Mouse (Mus musculus) central nervous system, embryonic 14 days (tissue): ENCODE results near the gene Pgls. TPM values are rescaled to one million over a fixed set of nuclear protein-coding genes. Genes with fewer than 3 reads are reported as not detected.

ENCODE experiments used
- polyA plus RNA-seq: library from polyadenylated mRNA; depleted of rRNA; stranded (reverse); fragments of >200 nt; gene quantifications from 2 replicates; pipeline ENCODE4 v1.2.3, GENCODE M21; 2012; rRNA removed

The Pgls gene
- 133 and 140 TPM in 2 replicates for polyA plus RNA-seq

DNA sequence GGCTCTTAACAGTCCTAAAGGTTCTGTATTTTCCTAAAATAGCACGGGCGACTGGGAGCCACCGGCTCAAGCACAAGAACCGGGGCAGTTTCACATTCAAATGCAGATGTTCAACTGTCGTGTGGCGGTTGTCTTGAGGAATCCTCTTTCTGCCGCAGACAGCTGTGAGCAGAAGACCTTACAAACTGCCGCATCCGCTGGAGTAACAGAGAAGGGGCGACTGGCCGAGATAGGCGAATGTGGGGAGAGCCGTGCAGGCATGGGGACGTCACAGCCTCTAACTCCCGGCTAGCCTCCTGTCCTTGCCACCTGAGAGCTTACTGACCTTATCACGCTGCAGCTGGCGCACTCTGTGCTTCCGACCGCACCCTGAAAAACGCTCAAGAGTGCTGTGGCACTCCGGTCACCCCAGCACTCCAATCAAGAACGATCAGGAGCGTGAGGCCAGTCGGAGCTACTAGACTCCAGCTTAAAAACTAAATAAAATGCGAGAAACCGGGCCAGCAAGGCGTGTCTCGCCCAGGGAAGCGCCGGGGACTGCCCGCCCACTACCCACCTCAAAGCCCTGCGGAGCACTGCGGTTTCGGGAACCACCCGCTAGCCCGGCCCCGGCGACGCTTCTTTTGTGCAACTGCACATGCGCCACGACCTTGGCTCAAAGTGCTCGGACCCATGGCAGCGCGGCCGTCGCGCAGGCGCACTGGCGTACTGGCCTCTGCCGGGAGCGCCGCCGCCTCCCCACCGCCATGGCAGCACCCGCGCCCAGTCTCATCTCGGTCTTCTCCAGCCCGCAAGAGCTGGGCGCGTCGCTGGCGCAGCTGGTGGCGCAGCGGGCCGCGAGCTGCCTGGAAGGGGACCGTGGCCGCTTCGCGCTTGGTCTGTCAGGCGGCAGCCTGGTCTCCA is at the start of gene Pgls:
Gene Pgls (plus strand): TSS at position 706 of the 903 bp plus-strand sequence.

GRCm38 (mm10) chr8:71542632-71543343 is 49.2 kb upstream of the Pgls start, which contains the start of gene Mvb12a:
Gene Mvb12a, plus strand, starts transcription at chr8:71542922.

DNA sequence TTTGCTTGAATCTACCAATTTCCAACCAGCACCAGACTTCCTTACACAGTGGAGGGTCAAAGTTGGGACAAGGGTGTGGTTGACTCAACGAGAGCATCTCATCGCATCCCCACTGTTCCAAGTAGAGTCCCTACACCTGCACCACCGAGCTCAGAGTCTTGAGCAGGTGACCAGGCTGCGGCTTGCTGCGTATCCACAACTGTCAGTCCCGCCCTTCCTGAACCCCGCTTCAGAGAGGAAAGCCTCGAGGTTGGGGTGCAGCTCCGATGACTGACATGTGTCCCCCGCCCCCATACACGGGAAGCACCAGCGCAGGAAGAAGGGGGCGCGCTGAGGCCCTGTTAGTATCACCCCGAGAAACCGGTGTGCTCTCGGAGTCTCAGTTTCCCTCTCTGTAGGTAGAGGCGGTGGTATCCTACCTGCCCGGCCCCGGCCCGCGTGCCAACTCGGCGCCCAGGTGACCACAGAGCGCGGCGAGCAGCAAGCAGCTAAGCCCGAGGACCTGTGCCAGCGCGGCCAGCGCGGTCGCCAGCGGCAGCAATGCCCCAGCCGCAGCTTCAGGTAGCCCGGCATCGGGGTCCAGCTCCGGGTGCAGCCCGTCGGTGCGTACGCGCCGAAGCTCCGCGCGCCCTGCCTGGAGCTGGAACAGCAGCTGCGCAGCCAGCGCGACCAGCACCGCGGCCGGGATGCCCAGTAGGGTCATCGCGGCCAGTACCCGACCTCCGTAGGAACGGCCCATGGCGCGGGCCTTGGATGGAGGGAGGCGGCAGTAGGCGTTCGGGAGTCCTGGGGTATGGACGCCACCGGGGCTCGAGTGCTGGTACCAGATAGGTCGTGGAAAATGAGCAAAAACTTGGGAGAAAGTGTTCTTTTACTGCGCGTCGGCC is 33.7 kb upstream of the Pgls start, which contains the start of gene Tmem221:
Gene Tmem221 (minus strand): TSS at position 801 of the 887 bp plus-strand sequence.

DNA sequence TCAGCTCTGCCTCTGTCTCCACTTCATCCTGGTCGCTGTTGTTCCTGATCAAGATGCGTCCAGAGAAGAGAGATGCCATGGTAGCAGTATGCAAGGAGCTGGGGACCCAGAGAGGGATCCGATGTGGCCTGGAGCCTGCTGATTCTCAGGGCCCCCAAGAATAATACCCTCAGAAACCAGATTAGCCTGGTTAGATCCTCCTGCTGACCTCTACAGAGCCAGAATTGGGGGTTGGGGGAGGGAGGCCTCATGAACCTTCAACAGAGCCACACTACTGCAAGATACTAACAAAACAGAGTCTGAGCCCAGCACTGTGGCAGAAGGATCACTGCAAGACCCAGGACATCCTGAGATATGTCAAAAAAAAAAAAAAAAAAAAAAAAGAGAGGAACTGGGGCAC is 25.5 kb upstream of the Pgls start, which contains the start of gene Nxnl1:
Gene Nxnl1 (minus strand): TSS at position 101 of the 400 bp plus-strand sequence.

DNA sequence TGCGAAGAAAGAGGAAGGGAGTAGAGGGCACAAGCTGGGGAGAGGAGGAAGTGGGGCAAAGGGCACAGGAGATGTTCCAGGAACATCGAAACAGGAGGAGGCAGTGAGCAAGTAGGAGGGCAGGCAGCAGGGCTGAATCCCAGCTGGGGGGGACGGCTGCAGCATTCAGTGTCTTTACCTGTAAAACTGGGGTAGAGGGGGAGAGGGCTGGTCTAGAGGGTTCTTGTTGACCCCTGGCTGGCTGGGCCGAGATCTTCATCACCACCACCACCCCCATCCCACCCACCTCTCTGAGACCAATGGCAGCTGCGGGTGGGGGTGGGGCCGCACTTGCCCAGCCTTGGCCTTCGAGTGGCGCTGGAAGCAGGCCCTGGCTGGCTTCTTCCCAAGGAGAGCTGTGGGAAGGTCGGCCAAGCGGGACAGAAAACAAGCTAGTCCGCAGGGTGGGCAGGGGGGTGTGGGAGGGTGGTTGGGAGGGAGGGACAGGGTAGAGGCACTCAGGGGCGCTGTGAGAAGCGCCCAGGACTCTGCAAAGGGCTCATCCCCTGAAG is 23.5 kb upstream of the Pgls start, which contains the start of gene Slc27a1:
Gene Slc27a1 (plus strand): TSS at position 496 of the 551 bp plus-strand sequence.

DNA sequence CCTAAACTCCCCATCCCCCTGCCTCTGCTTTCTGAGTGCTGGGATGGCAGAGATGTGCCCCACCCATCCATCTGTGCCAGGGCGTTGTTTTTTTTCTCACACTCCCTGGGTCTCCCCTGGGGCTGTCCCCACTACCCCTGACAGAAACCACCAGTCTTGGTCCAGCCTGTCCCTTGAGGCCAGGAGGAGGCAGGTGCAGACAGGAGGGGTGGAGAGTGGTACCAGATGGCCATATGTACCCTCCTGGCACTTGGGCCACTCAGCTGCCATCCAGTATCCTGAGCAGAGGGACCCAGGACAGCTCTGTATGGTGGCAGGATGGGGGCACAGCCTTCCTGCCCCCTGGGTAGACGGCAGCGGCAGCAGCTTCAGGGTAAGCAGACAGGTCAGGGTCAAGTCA is 5.5 kb downstream of the Pgls start, which contains the start of gene Fam129c:
Gene Fam129c (plus strand): TSS at position 198 of the 400 bp plus-strand sequence.

GRCm38 (mm10) chr8:71610822-71611651 is 19.1 kb downstream of the Pgls start, which contains the start of gene Colgalt1:
Gene Colgalt1, plus strand, starts transcription at chr8:71610998.

Other genes starting within 250 kb of the Pgls start
- gene Use1, start 225.3 kb upstream of the Pgls start, polyA plus RNA-seq: 175 and 182 TPM in 2 replicates
- 5.5 and 5.6 TPM in 2 replicates for gene Ocel1, start 220.9 kb upstream of the Pgls start, polyA plus RNA-seq
- gene Nr2f6, start 210.2 kb upstream of the Pgls start, polyA plus RNA-seq: 41.8 and 52.9 TPM in 2 replicates
- 9.2 and 11.1 TPM in 2 replicates for gene Ushbp1, start 196.4 kb upstream of the Pgls start, polyA plus RNA-seq
- 130 and 141 TPM in 2 replicates for gene Babam1, start 195.3 kb upstream of the Pgls start, polyA plus RNA-seq
- gene Ankle1, start 186.2 kb upstream of the Pgls start, polyA plus RNA-seq: 24.8 and 26.3 TPM in 2 replicates
- 122 and 130 TPM in 2 replicates for gene Abhd8, start 128.5 kb upstream of the Pgls start, polyA plus RNA-seq
- 88.1 and 98.9 TPM in 2 replicates for gene Mrpl34, start 127.2 kb upstream of the Pgls start, polyA plus RNA-seq
- gene Dda1, start 123.0 kb upstream of the Pgls start, polyA plus RNA-seq: 167 and 174 TPM in 2 replicates
- gene Ano8, start 106.2 kb upstream of the Pgls start, polyA plus RNA-seq: 123 and 140 TPM in 2 replicates
- gene Gtpbp3, start 104.1 kb upstream of the Pgls start, polyA plus RNA-seq: 27.1 and 27.9 TPM in 2 replicates
- gene Plvap, start 80.4 kb upstream of the Pgls start, polyA plus RNA-seq: 11.4 and 18.7 TPM in 2 replicates
- gene Ccdc194, start 66.5 kb upstream of the Pgls start, polyA plus RNA-seq: 0.59 and 0.60 TPM in 2 replicates
- gene Bst2, start 54.7 kb upstream of the Pgls start, polyA plus RNA-seq: 36.4 and 46.8 TPM in 2 replicates
- 81.1 and 89.0 TPM in 2 replicates for gene Mvb12a, start 49.3 kb upstream of the Pgls start, polyA plus RNA-seq
- gene Tmem221, start 33.3 kb upstream of the Pgls start, polyA plus RNA-seq: 0.05 and 0.15 TPM in 2 replicates
- gene Nxnl1, start 25.6 kb upstream of the Pgls start, polyA plus RNA-seq: not detected in 2 replicates
- gene Slc27a1, start 23.3 kb upstream of the Pgls start, polyA plus RNA-seq: 117 and 122 TPM in 2 replicates
- gene Fam129c, start 5.5 kb downstream of the Pgls start, polyA plus RNA-seq: 9.8 and 10.5 TPM in 2 replicates
- 134 and 175 TPM in 2 replicates for gene Colgalt1, start 18.8 kb downstream of the Pgls start, polyA plus RNA-seq
- 65.1 and 70.6 TPM in 2 replicates for gene Unc13a, start 79.6 kb downstream of the Pgls start, polyA plus RNA-seq
- 4.6 and 6.3 TPM in 2 replicates for gene Jak3, start 84.1 kb downstream of the Pgls start, polyA plus RNA-seq
- gene Insl3, start 97.0 kb downstream of the Pgls start, polyA plus RNA-seq: 1.8 and 2.0 TPM in 2 replicates
- 0.51 and 0.57 TPM in 2 replicates for gene B3gnt3, start 109.6 kb downstream of the Pgls start, polyA plus RNA-seq
- gene Fcho1, start 133.5 kb downstream of the Pgls start, polyA plus RNA-seq: 151 and 159 TPM in 2 replicates